Mouse (Mus musculus) ovary, postnatal 10 days (tissue): Measurements from ENCODE around the gene Dhx29.
A peak's percentile ranks its signal among the peaks of the same experiment; 100 is the strongest.

Experiments
- DNase-seq: peaks from one replicate; pipeline ENCODE4 v3.0.0; 2022; ENCODE audit warnings: low spot score

Dhx29 gene

GRCm38 (mm10) chr13:112927287-112928001, at the start of gene Dhx29, which contains the start of gene Mtrex:
TSS of gene Dhx29 (plus strand) at chr13:112927454.
TSS of gene Mtrex (minus strand) at chr13:112927398.
- peak; percentile 99 for DNase-seq

DNA sequence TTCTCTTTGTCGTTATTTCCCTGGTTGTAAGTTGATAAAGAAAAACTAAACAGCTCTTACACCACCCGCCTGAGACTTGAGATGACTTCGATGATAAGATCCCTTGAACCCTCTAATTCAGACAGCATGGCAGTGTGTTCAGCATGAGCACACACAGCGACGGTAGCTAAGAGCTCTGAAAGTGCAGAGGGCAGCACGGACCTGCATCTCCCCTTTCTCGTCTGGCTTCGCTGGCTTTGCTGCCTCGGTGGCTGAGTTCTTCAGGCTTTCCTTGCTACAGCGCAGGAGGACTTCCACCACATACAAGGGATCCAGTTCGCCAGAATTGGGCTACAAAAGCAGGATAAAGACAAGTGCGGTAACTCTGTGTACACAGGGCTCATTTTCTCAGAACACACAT, 40.0 kb upstream of the Dhx29 start:
- no peak for DNase-seq

GRCm38 (mm10) chr13:112902176-112902575, 25.1 kb upstream of the Dhx29 start:
- DNase-seq: no peak

DNA sequence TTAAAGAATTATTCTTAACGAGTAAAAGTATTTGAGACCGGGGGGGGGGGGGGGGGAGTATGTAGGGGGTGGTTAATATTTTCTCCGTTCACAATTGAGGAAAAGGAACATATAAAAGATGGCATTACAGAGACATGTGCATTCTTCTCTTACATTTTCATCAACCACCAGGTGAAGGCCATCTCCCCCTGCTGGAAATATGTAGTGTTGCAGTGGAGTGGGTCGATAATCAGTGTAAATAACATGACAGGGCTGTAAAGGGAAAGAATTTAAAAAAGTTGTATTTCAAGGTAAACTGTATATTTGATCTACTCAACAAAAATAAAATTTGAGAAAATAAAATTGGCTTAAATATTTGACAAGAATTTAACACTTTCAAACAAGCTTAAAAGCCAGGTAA, 17.6 kb upstream of the Dhx29 start:
- no peak for DNase-seq

GRCm38 (mm10) chr13:112910434-112910833, 16.8 kb upstream of the Dhx29 start:
- no peak for DNase-seq

DNA sequence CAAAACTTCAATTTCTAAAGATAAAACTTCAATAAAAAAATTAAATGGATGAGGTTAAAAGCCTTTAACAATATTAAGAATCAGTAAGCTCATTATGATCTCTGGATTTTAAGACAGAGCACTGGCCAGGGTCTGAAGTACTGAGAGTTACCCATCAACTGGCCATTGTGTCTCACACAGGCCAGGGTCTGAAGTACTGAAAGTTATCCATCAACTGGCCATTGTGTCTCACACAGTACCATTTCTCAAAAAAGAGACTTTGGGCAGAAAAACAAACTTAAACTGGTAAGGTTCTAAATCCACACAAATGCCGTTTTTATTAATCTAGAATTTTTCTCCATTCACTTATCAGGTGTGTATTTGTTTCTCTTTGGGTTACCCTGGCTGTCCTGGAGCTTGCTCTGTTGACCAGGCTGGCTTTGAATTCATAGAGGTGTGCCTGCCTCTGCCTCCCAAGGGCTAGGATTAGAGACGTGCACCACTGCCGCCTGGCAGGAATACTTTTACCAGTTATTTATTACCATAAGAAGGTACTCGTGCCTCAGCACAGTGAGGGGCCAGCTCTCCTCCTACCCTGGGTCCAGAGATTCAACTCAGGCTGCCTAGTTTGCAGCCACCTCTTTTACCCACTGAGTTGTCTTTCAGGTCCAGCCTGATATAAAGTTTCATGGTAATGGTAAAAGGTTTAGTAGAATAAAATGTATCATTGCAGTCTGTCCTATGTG, 8.0 kb upstream of the Dhx29 start:
- DNase-seq: no peak

- DNase-seq: no peak
Observed at GRCm38 (mm10) chr13:112920906-112921305, 6.3 kb upstream of the Dhx29 start.

DNA sequence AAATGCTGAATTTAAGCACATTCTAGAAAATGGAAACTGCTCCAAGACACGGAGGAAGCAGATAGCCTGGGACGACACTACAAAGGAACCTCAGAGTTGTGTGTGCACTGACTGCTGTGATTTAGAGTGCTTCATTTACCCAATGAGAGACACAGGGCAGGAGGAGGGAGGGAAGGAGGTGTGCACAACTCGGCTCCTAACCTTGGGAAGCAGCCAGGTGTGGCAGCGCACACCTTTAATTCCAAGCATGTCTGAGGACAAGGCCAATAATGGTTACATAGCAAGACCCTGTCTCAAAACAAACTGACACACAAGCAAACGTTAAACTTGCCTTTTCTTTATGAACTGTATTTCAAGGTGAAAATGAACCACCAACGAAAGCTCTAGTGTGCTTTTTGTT, 2.0 kb upstream of the Dhx29 start:
- DNase-seq: no peak

- no peak for DNase-seq
Observed at GRCm38 (mm10) chr13:112925976-112926375, 1.3 kb upstream of the Dhx29 start.

DNA sequence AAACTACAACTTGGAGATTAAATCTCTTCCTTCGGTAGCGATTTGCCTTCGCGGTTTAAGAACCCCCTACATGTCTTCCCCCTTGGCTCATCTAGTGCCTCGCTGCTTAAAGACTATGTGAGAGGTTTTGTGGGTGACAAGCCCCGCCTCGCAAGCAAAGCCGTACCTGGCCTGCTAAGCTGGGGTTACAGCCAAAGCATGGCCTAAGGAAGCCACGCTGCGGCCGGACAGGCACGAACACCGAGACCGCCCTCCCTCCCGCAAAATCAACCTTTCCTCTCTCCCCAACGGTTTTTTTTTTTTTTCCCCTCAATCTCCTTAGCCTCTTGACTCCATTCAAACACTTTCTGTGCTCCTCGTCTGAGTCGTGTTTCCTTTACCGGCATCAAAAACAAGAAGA, 458 bp upstream of the Dhx29 start:
- no peak for DNase-seq

- DNase-seq: no peak
Observed at GRCm38 (mm10) chr13:112928038-112928668, 899 bp downstream of the Dhx29 start.

GRCm38 (mm10) chr13:112938130-112938529, 10.9 kb downstream of the Dhx29 start:
- DNase-seq: no peak

DNA sequence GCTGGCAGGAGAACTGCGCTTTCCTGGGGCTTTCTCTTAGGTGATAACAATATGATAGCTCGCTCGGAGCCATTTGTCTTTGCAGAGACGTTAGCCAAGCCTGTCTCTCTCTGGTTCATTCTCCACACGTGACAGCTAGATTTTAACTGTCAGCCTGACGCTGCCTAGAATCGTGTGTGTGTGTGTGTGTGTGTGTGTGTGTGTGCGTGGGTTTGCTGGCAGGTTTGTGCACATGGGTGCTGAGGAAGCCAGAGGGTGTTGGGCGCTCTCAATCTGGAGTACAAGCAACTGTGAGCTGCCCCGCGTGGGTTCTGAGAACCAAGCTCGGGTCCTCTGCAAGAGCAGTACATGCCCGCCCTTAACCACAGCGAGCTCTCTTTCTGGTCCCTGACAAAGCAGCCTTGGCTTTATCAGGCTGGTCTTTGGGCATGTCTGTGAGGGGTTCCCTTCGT, 14.7 kb downstream of the Dhx29 start:
- no peak for DNase-seq

GRCm38 (mm10) chr13:112945312-112945711, 18.1 kb downstream of the Dhx29 start:
- no peak for DNase-seq

DNA sequence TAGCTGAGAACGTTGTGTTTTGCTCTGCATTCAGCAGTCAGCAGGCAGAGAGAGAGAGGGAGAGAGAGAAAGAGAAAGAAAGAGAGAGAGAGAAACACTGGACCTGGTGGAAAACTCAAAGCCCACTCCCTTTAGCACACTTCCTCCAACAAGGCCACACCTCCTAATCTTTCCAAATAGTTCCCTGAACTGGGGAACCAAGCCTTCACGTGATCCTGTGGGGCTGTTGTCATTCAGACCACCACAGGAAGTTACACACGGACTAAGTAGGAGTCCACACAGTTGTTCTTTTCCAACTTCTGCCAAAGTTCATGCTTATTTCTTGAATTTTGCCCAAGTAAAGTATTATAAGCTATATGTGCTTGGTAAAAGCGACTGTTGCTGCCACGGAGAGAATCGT, 18.6 kb downstream of the Dhx29 start:
- DNase-seq: no peak

GRCm38 (mm10) chr13:112954067-112954466, 26.8 kb downstream of the Dhx29 start:
- no peak for DNase-seq

GRCm38 (mm10) chr13:112963081-112963480, 35.8 kb downstream of the Dhx29 start:
- no peak for DNase-seq

GRCm38 (mm10) chr13:112964421-112964820, 37.2 kb downstream of the Dhx29 start:
- DNase-seq: no peak

- DNase-seq: no peak
Observed at GRCm38 (mm10) chr13:112967267-112967666, 40.0 kb downstream of the Dhx29 start.

DNA sequence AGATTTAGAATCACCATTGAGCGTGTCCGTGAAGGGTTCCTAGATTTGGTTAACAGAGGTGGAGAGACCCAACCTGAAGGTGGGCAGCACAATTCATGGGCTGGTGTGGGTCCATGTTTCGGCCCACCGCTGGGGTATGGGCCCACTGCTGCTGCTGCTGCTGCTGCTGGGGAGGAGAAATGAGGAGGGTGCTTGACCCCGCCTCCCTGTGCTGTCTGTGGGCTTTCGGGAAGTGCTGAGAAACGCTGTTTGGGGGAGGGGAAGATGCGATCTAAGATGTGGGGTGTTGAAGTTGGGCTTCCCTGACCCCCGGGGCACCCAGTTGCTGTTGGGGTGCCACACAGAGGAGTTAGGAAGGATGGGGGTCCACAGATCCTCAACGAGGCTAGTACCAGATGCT, 49.5 kb downstream of the Dhx29 start:
- no peak for DNase-seq

DNA sequence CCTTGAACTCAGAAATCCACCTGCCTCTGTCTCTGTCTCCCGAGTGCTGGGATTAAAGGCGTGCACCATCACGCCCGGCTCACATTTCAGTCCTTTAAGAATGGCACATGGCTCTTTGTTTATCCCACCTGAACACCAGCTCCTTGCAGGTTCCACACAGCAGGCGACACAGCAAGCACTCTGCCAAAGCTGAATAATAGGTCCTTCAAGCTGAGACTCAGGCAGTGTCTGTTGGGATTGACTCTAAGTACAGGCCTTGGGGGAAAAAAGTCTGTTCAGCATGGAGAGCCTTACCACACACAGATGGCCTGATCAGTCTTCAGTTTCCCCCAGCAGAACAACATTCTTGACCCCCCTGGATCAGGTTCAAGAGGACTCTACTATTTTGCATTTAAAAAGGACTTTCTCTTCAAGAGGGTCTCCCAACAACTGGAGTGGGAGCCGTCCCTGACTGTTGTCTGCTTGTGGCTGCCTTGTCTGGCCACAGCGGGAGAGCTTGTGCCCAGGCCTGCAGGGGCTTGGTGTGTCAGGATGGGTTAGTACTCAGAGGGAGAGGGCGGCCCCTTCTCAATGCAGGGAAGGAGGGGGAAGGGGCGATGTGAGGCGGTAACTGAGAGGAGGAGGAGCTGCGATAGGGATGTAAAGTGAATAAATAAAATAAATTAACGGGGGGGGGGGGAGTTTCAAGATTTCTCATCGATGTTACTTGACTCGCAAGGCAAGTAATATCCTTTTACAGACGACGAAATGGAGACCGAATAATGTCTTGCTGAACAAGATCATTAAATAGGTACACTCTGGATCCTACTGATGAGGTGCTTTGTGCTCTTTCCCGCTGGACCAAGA, 58.6 kb downstream of the Dhx29 start:
- no peak for DNase-seq

- DNase-seq: no peak
Observed at GRCm38 (mm10) chr13:112986451-112986950, 59.2 kb downstream of the Dhx29 start.
